Mouse (Mus musculus) heart, embryonic 16.5 days (tissue): ENCODE results near the gene Armh3. TPM values are rescaled to one million over a fixed set of nuclear protein-coding genes. Genes with fewer than 3 reads are reported as not detected.

Experiments
- ATAC-seq: fragments of 200-750 bp; cut with Nextera tagmentation; replicated peaks from 2 replicates; pipeline ENCODE4 v1.8.0; 2017; ENCODE audit warnings: moderate number of reproducible peaks; ENCODE audit not compliant: insufficient read depth, low FRiP score; ENCODE audit errors: extremely low read depth
- H3K27ac ChIP-seq: fragments of 300-500 bp; sonication (generic); 2 replicates; pipeline ENCODE4 v1.5.1; 2014; ENCODE audit warnings: mild to moderate bottlenecking, low read length, control low read depth, moderate library complexity
- H3K27me3 ChIP-seq: fragments of 300-500 bp; sonication (generic); 2 replicates; pipeline ENCODE4 v1.6.1; 2014; ENCODE audit warnings: low read length, mixed read lengths; ENCODE audit not compliant: control insufficient read depth, insufficient read depth
- H3K36me3 ChIP-seq: fragments of 300-500 bp; sonication (generic); 2 replicates; pipeline ENCODE4 v1.6.1; 2014; ENCODE audit not compliant: control insufficient read depth, insufficient read depth
- H3K4me1 ChIP-seq: fragments of 300-500 bp; sonication (generic); 2 replicates; pipeline ENCODE4 v1.6.1; 2014; ENCODE audit warnings: low read length, mixed read lengths; ENCODE audit not compliant: control insufficient read depth, insufficient read depth
- H3K4me2 ChIP-seq: fragments of 300-500 bp; sonication (generic); 2 replicates; pipeline ENCODE4 v1.6.1; 2014; ENCODE audit warnings: low read depth, mild to moderate bottlenecking, control low read depth, low read length
- H3K4me3 ChIP-seq: fragments of 300-500 bp; sonication (generic); 2 replicates; pipeline ENCODE4 v1.5.1; 2014; ENCODE audit warnings: mild to moderate bottlenecking, control low read depth, low read length
- H3K9ac ChIP-seq: fragments of 300-500 bp; sonication (generic); 2 replicates; pipeline ENCODE4 v1.6.1; 2014; ENCODE audit warnings: low read length, control low read depth
- H3K9me3 ChIP-seq: fragments of 300-500 bp; sonication (generic); replicated peaks from 2 replicates; pipeline ENCODE4 v1.6.1; 2016; ENCODE audit warnings: low read length; ENCODE audit not compliant: control insufficient read depth
- WGBS: fragments of 180-500 bp; shearing (Covaris S2); extraction: QIAGEN DNeasy Blood & Tissue Kit; methylation state at CpG from one replicate; pipeline ENCODE4 v1.1.7; 2014; 5-methylcytosine and 5-hydroxymethylcytosine counted together
- polyA plus RNA-seq: library from polyadenylated mRNA; unstranded; fragments of >200 nt; fragmentation: Nextera tagmentation; extraction: Ambion mirVana; gene quantifications from 2 replicates; pipeline ENCODE4 v1.2.1, GENCODE M21; 2015

The Armh3 gene
- polyA plus RNA-seq, 1 experiment from 2014 or later: 15.3 TPM

GRCm38 (mm10) chr19:45781676-45782075 lies 216.6 kb downstream of the Armh3 start:
- Histone ChIP-seq H3K36me3 (peaks cover 22% of the 10 kb centered on the region), H3K9ac (no peak overlapping the region; the same call in 1 of the 2 replicates), H3K4me2 (peak overlapping the region; percentile 82), H3K4me1 (peaks cover 19% of the 10 kb centered on the region), H3K27me3 (no peaks in the 10 kb centered on the region), H3K9me3 (no peaks in the 10 kb centered on the region), H3K27ac (no peak overlapping the region), H3K4me3 (peak overlapping the region; percentile 99)
- WGBS: 57% methylated on average over 8 of the region's 8 CpGs
- ATAC-seq: no peak

GRCm38 (mm10) chr19:45780350-45780915 lies 217.9 kb downstream of the Armh3 start:
- peak overlapping the region; percentile 99 for H3K4me3 ChIP-seq
- no peaks in the 10 kb centered on the region for H3K9me3 ChIP-seq
- peaks cover 19% of the 10 kb centered on the region for H3K4me1 ChIP-seq
- H3K27me3 ChIP-seq: no peaks in the 10 kb centered on the region
- no peak overlapping the region; the same call in 1 of the 2 replicates for H3K9ac ChIP-seq
- H3K36me3 ChIP-seq: peaks cover 27% of the 10 kb centered on the region
- ATAC-seq: no peak
- 75% methylated on average over 13 of the region's 13 CpGs for WGBS
- no peak overlapping the region for H3K27ac ChIP-seq
- H3K4me2 ChIP-seq: peak overlapping the region; percentile 82

- Histone ChIP-seq H3K4me2 (no peak overlapping the region), H3K36me3 (peaks cover 68% of the 10 kb centered on the region), H3K27ac (no peak overlapping the region), H3K4me1 (peaks cover 3% of the 10 kb centered on the region), H3K9me3 (no peaks in the 10 kb centered on the region), H3K27me3 (no peaks in the 10 kb centered on the region), H3K4me3 (no peak overlapping the region), H3K9ac (no peak overlapping the region)
- WGBS: 78% methylated on average over 2 of the region's 2 CpGs
- ATAC-seq: no peak
Observed at GRCm38 (mm10) chr19:45775486-45775885, 222.8 kb downstream of the Armh3 start.

DNA sequence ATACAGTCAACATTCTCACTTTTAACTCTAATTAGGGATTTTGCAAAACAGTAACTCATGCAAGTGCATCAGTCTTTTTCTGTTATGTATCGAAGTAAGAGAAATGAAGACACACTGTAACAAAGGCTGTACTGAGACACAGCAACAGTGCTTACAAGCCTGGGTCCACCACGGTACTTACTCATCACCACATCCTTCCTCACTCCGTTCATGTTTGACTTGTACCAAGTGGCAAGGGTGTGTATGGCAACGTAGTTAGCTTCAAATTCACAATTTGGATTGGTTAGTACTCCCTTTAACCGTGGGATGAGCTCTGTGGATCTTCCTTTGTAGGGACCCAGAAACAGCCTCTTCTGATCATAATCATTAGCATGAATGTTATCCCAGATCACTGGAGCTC lies 226.8 kb downstream of the Armh3 start:
- no peak for ATAC-seq
- no peaks in the 10 kb centered on the region for H3K4me1 ChIP-seq
- H3K4me3 ChIP-seq: no peak overlapping the region
- no peak overlapping the region for H3K9ac ChIP-seq
- H3K4me2 ChIP-seq: no peak overlapping the region
- H3K27me3 ChIP-seq: no peaks in the 10 kb centered on the region
- WGBS: 85% methylated on average over 5 of the region's 5 CpGs
- no peak overlapping the region for H3K27ac ChIP-seq
- no peaks in the 10 kb centered on the region for H3K9me3 ChIP-seq
- peaks cover 80% of the 10 kb centered on the region for H3K36me3 ChIP-seq

Other genes with a start within 250 kb of the Armh3 start
- 9.0 and 9.2 TPM in 2 replicates for gene Npm3, start 248.9 kb downstream of the Armh3 start, polyA plus RNA-seq
- gene Mgea5, start 214.7 kb downstream of the Armh3 start, polyA plus RNA-seq: 33.3 and 33.7 TPM in 2 replicates
- 16.6 and 17.9 TPM in 2 replicates for gene Kcnip2, start 182.4 kb downstream of the Armh3 start, polyA plus RNA-seq
- 7.4 and 8.5 TPM in 2 replicates for gene Hps6, start 5.0 kb upstream of the Armh3 start, polyA plus RNA-seq
- gene Pprc1, start 46.4 kb upstream of the Armh3 start, polyA plus RNA-seq: 19.3 and 22.4 TPM in 2 replicates
- gene Ldb1, start 46.7 kb upstream of the Armh3 start, polyA plus RNA-seq: 68.0 and 81.9 TPM in 2 replicates
- gene Nolc1, start 77.4 kb upstream of the Armh3 start, polyA plus RNA-seq: 42.5 and 53.8 TPM in 2 replicates
- gene Elovl3, start 133.4 kb upstream of the Armh3 start, polyA plus RNA-seq: not detected in 2 replicates
- gene Pitx3, start 149.8 kb upstream of the Armh3 start, polyA plus RNA-seq: 0.33 and 0.39 TPM in 2 replicates
- gene Gbf1, start 154.0 kb upstream of the Armh3 start, polyA plus RNA-seq: 36.1 and 42.7 TPM in 2 replicates